Mouse (Mus musculus) gastrocnemius, postnatal 25 days (tissue): ENCODE results near the gene Nrxn2. TPM values are rescaled to one million over a fixed set of nuclear protein-coding genes. Genes with fewer than 3 reads are reported as not detected.

ENCODE experiments used
- DNase-seq: peaks from one replicate; pipeline ENCODE4 v3.0.0; 2022
- total RNA-seq, 2 experiments: library from RNA; stranded (reverse); gene quantifications; 1 replicate in 1 of 2; 2 replicates in 1 of 2; pipeline ENCODE4 v1.2.3; 2021

Gene Nrxn2
- total RNA-seq, 2 experiments from 2014 or later, result 0.91 to 1.4 TPM

GRCm38 (mm10) chr19:6542367-6543034 lies 124.0 kb downstream of the Nrxn2 start, which contains the start of gene Slc22a12:
Gene Slc22a12 (minus strand): TSS chr19:6543032.
- DNase-seq, result no peak

GRCm38 (mm10) chr19:6543035-6543383 lies 124.5 kb downstream of the Nrxn2 start:
- DNase-seq, result no peak

GRCm38 (mm10) chr19:6543518-6543917 lies 125.0 kb downstream of the Nrxn2 start:
- no peak for DNase-seq

- no peak for DNase-seq
Observed at GRCm38 (mm10) chr19:6544712-6545111, 126.2 kb downstream of the Nrxn2 start.

- DNase-seq, result no peak
Observed at GRCm38 (mm10) chr19:6545481-6545880, 127.0 kb downstream of the Nrxn2 start.

GRCm38 (mm10) chr19:6546096-6546495 lies 127.6 kb downstream of the Nrxn2 start:
- peak; percentile 31 for DNase-seq

GRCm38 (mm10) chr19:6547801-6548200 lies 129.3 kb downstream of the Nrxn2 start:
- no peak for DNase-seq

GRCm38 (mm10) chr19:6548431-6549410 lies 130.2 kb downstream of the Nrxn2 start:
- no peak for DNase-seq

GRCm38 (mm10) chr19:6549566-6549965 lies 131.0 kb downstream of the Nrxn2 start:
- no peak for DNase-seq

GRCm38 (mm10) chr19:6551215-6551614 lies 132.7 kb downstream of the Nrxn2 start:
- no peak for DNase-seq

GRCm38 (mm10) chr19:6552302-6553028 lies 133.9 kb downstream of the Nrxn2 start:
- DNase-seq, result peak; percentile 31

- no peak for DNase-seq
Observed at GRCm38 (mm10) chr19:6553174-6553573, 134.6 kb downstream of the Nrxn2 start.

- peak; percentile 41 for DNase-seq
Observed at GRCm38 (mm10) chr19:6553819-6554582, 135.5 kb downstream of the Nrxn2 start.

- DNase-seq, result no peak
Observed at GRCm38 (mm10) chr19:6559576-6559975, 141.0 kb downstream of the Nrxn2 start.

GRCm38 (mm10) chr19:6560246-6560815 lies 141.8 kb downstream of the Nrxn2 start:
- DNase-seq, result no peak

- DNase-seq, result no peak
Observed at GRCm38 (mm10) chr19:6565136-6565535, 146.6 kb downstream of the Nrxn2 start.

GRCm38 (mm10) chr19:6566450-6566849 lies 147.9 kb downstream of the Nrxn2 start:
- no peak for DNase-seq

GRCm38 (mm10) chr19:6569021-6569420 lies 150.5 kb downstream of the Nrxn2 start:
- DNase-seq, result no peak

GRCm38 (mm10) chr19:6569561-6569960 lies 151.0 kb downstream of the Nrxn2 start:
- no peak for DNase-seq

- no peak for DNase-seq
Observed at GRCm38 (mm10) chr19:6571476-6571875, 152.9 kb downstream of the Nrxn2 start.

GRCm38 (mm10) chr19:6572001-6572400 lies 153.5 kb downstream of the Nrxn2 start:
- DNase-seq, result no peak
